Mouse (Mus musculus) stomach, embryonic 14.5 days (tissue): ENCODE data around the gene Slfn8. TPM values are rescaled to one million over a fixed set of nuclear protein-coding genes. Genes with fewer than 3 reads are reported as not detected.

Experiments used
- ATAC-seq: fragments of 200-750 bp; cut with Nextera tagmentation; 2 replicates; pipeline ENCODE4 v1.8.0; 2017; ENCODE audit warnings: low read depth, moderate TSS enrichment; ENCODE audit not compliant: insufficient number of reproducible peaks, insufficient read depth, low FRiP score
- H3K27ac ChIP-seq: fragments of 300-500 bp; sonication (generic); 2 replicates; pipeline ENCODE4 v1.5.1; 2014; ENCODE audit warnings: mild to moderate bottlenecking, low read length, moderate library complexity, mixed read lengths
- H3K27me3 ChIP-seq: fragments of 300-500 bp; sonication (generic); 2 replicates; pipeline ENCODE4 v1.6.1; 2014; ENCODE audit warnings: low read length, control low read depth, mixed read lengths; ENCODE audit not compliant: control insufficient read depth, insufficient read depth
- H3K36me3 ChIP-seq: fragments of 300-500 bp; sonication (generic); 2 replicates; pipeline ENCODE4 v1.6.1; 2014; ENCODE audit warnings: mild to moderate bottlenecking, control low read depth, low read length, moderate library complexity, mixed read lengths; ENCODE audit not compliant: control insufficient read depth, insufficient read depth
- H3K4me1 ChIP-seq: fragments of 300-500 bp; sonication (generic); 2 replicates; pipeline ENCODE4 v1.6.1; 2014; ENCODE audit warnings: low read length, control low read depth, mixed read lengths; ENCODE audit not compliant: control insufficient read depth, insufficient read depth
- H3K4me2 ChIP-seq: fragments of 300-500 bp; sonication (generic); replicated peaks from 2 replicates; pipeline ENCODE4 v1.6.1; 2014; ENCODE audit warnings: low read depth, low read length, control low read depth
- H3K4me3 ChIP-seq: fragments of 300-500 bp; sonication (generic); 2 replicates; pipeline ENCODE4 v1.5.1; 2014; ENCODE audit warnings: low read depth, low read length, control low read depth
- H3K9ac ChIP-seq: fragments of 300-500 bp; sonication (generic); replicated peaks from 2 replicates; pipeline ENCODE4 v1.6.1; 2014; ENCODE audit warnings: low read depth, mild to moderate bottlenecking, control low read depth, low read length, moderate library complexity, mixed read lengths
- H3K9me3 ChIP-seq: fragments of 300-500 bp; sonication (generic); 2 replicates; pipeline ENCODE4 v1.6.1; 2016; ENCODE audit warnings: low read depth, low read length, control low read depth; ENCODE audit not compliant: control insufficient read depth
- WGBS: fragments of 180-500 bp; shearing (Covaris S2); extraction: QIAGEN DNeasy Blood & Tissue Kit; methylation state at CpG from one replicate; pipeline ENCODE4 v1.1.7; 2014; 5-methylcytosine and 5-hydroxymethylcytosine counted together
- polyA plus RNA-seq: library from polyadenylated mRNA; unstranded; fragments of >200 nt; fragmentation: Nextera tagmentation; extraction: Ambion mirVana; gene quantifications from 2 replicates; pipeline ENCODE4 v1.2.1, GENCODE M21; 2014

Slfn8 gene
- 0.78 and 0.86 TPM in 2 replicates for polyA plus RNA-seq

GRCm38 (mm10) chr11:83020621-83021020 is at the start of gene Slfn8:
Slfn8 (minus strand) TSS chr11:83020810.
- Histone ChIP-seq H3K27ac (no peak within 1 kb of the TSS), H3K4me3 (no peak within 1 kb of the TSS), H3K9ac (no peak within 1 kb of the TSS), H3K27me3 (no peaks in the 10 kb centered on the region), H3K4me2 (no peak within 1 kb of the TSS), H3K9me3 (no peaks in the 10 kb centered on the region), H3K36me3 (no peaks in the 10 kb centered on the region), H3K4me1 (no peaks in the 10 kb centered on the region)
- 72% methylated on average over 5 of the region's 5 CpGs for WGBS
- no peak for ATAC-seq

GRCm38 (mm10) chr11:83067982-83068694 is 47.5 kb upstream of the Slfn8 start:
- Histone ChIP-seq H3K4me3 (no peak overlapping the region), H3K27ac (no peak overlapping the region), H3K27me3 (no peaks in the 10 kb centered on the region), H3K4me2 (no peak overlapping the region), H3K9ac (no peak overlapping the region), H3K4me1 (no peaks in the 10 kb centered on the region), H3K36me3 (no peaks in the 10 kb centered on the region), H3K9me3 (no peaks in the 10 kb centered on the region)
- no peak for ATAC-seq
- 75% methylated on average over 4 of the region's 4 CpGs for WGBS

- Histone ChIP-seq H3K27me3 (no peaks in the 10 kb centered on the region), H3K36me3 (no peaks in the 10 kb centered on the region), H3K4me1 (no peaks in the 10 kb centered on the region), H3K9me3 (no peaks in the 10 kb centered on the region), H3K4me2 (no peak overlapping the region), H3K9ac (no peak overlapping the region), H3K27ac (no peak overlapping the region), H3K4me3 (no peak overlapping the region)
- 47% methylated on average over 11 of the region's 11 CpGs for WGBS
- ATAC-seq: no peak
These were observed 46.3 kb upstream of the Slfn8 start for GRCm38 (mm10) chr11:83066640-83067531.

DNA sequence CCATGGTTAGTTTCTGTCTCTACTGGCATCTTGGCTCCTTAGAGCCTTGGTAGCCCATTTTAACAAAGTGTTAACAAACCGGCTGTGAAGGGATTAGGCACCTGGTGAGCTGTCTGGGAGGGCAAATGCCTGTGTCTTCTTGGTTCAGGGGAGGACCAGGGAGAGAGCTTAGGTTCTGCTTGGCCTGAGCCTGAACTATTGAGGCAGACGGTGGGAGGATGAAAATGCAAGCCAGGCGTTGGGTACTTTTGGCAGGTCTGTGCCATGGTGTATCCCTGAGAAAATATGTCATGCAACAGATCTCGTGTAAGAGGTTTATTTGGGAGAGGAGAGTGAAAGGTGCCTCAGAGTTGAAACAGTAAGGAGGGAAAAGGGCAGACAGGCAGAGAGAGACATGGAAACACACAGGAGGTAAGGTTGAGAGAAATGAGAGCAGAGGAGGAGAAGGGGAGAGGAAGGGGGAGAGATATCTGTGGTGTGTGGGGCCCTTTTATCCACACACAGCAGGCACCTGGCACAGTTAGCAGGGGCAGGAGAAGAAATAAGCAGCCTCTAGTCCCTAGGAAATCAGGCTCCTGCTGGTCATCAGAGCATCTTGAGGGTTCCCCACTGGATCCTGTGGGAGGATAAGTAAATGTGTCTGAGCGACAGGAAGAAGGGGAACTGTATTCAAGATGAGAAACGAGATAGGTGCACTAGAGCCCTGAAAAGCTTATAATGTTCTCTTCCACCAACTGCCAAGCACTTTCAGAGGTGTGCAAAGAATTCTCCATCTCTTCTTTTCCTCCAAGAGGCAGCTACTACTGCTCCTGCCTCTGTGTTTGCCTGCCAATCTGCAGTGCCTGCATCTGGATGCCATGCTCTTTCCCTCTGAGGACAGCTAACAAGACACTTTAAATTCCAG is 45.1 kb upstream of the Slfn8 start:
- no peaks in the 10 kb centered on the region for H3K36me3 ChIP-seq
- 21% methylated on average over 6 of the region's 6 CpGs for WGBS
- ATAC-seq: no peak
- no peaks in the 10 kb centered on the region for H3K27me3 ChIP-seq
- no peaks in the 10 kb centered on the region for H3K9me3 ChIP-seq
- no peak overlapping the region for H3K27ac ChIP-seq
- 0 out of 2 replicates have a peak overlapping the region, but pooled peaks have one; percentile 2 for H3K9ac ChIP-seq
- H3K4me2 ChIP-seq: no peak overlapping the region
- H3K4me1 ChIP-seq: no peaks in the 10 kb centered on the region
- H3K4me3 ChIP-seq: no peak overlapping the region

- H3K4me2 ChIP-seq: no peak within 1 kb of the TSS
- 0 out of 2 replicates have a peak within 1 kb of the TSS, but pooled peaks have one; percentile 2 for H3K9ac ChIP-seq
- no peaks in the 10 kb centered on the region for H3K27me3 ChIP-seq
- 73% methylated on average over 2 of the region's 2 CpGs for WGBS
- ATAC-seq: peak; percentile 33; the same call in 1 of the 2 replicates
- H3K36me3 ChIP-seq: no peaks in the 10 kb centered on the region
- H3K4me1 ChIP-seq: no peaks in the 10 kb centered on the region
- H3K9me3 ChIP-seq: no peaks in the 10 kb centered on the region
- H3K4me3 ChIP-seq: no peak within 1 kb of the TSS
- no peak within 1 kb of the TSS for H3K27ac ChIP-seq
These were observed 44.3 kb upstream of the Slfn8 start, which contains the start of gene Slfn2 for GRCm38 (mm10) chr11:83064946-83065345. Slfn2 (plus strand) TSS chr11:83065112.

DNA sequence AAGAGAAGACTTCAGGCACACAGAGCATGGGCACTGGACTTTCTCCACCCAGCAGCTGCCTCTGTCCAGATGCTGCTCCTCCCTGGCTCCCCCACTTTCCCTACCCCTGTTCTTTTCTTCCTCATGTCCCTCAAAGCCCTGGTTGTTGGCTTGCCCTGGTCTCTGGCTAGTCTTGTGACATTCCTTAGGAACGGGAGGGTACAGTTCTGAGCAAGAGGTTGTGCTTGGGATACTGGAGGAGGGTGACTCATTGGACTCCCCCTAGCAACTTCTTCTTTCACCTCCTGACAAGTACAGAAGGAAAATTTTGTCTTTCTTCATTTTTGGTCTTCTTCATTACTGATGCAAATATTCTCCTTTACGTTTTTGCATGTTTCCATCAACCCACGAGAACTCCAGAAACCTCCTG is 43.3 kb upstream of the Slfn8 start:
- Histone ChIP-seq H3K27ac (no peak overlapping the region), H3K36me3 (no peaks in the 10 kb centered on the region), H3K4me1 (no peaks in the 10 kb centered on the region), H3K9me3 (no peaks in the 10 kb centered on the region), H3K27me3 (no peaks in the 10 kb centered on the region), H3K9ac (no peak overlapping the region), H3K4me3 (no peak overlapping the region), H3K4me2 (no peak overlapping the region)
- ATAC-seq: no peak
- 56% methylated on average over 3 of the region's 3 CpGs for WGBS

- no peaks in the 10 kb centered on the region for H3K9me3 ChIP-seq
- ATAC-seq: no peak
- WGBS: 78% methylated on average over 4 of the region's 4 CpGs
These were observed 42.5 kb upstream of the Slfn8 start for GRCm38 (mm10) chr11:83063126-83063525.

DNA sequence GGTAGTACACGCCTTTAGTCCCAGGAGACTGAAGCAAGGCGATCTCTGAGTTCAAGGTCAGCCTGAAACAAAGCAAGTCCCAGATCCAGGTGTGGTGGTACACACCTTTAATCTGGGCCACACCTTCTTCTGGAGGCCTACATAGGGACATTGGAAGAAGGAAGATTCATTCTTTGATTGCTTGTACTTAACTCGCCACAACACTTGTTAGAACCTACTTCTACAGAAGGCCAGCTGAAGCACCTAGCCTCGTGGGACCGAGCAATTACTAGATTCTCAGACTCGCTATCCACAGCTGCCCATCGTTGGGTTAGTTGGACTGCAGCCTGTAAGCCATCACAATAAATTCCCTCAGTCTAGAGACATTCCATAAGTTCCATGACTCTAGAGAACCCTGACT is 41.2 kb upstream of the Slfn8 start:
- ATAC-seq: no peak
- 82% methylated on average over 7 of the region's 7 CpGs for WGBS
- Histone ChIP-seq H3K9ac (no peak overlapping the region), H3K27me3 (no peaks in the 10 kb centered on the region), H3K9me3 (no peaks in the 10 kb centered on the region), H3K27ac (no peak overlapping the region), H3K4me2 (no peak overlapping the region), H3K4me1 (no peaks in the 10 kb centered on the region), H3K36me3 (no peaks in the 10 kb centered on the region), H3K4me3 (no peak overlapping the region)

More at GRCm38 (mm10) chr11:83063126-83063525, 42.5 kb upstream of the Slfn8 start:
- Histone ChIP-seq H3K27me3 (no peaks in the 10 kb centered on the region), H3K36me3 (no peaks in the 10 kb centered on the region), H3K27ac (no peak overlapping the region), H3K4me2 (no peak overlapping the region), H3K9ac (no peak overlapping the region), H3K4me1 (no peaks in the 10 kb centered on the region), H3K4me3 (no peak overlapping the region)
